Mouse (Mus musculus) ovary, postnatal 10 days (tissue): ENCODE measurements around the gene Myo9a.

Experiments used
- DNase-seq: peaks from one replicate; pipeline ENCODE4 v3.0.0; 2022; ENCODE audit warnings: low spot score

The Myo9a gene

GRCm38 (mm10) chr9:59750267-59751065 lies at the start of gene Myo9a, which contains the start of gene Senp8:
Gene Myo9a (plus strand): TSS chr9:59750896.
Gene Senp8 (minus strand): TSS chr9:59750710.
- peak; percentile 97 for DNase-seq

DNA sequence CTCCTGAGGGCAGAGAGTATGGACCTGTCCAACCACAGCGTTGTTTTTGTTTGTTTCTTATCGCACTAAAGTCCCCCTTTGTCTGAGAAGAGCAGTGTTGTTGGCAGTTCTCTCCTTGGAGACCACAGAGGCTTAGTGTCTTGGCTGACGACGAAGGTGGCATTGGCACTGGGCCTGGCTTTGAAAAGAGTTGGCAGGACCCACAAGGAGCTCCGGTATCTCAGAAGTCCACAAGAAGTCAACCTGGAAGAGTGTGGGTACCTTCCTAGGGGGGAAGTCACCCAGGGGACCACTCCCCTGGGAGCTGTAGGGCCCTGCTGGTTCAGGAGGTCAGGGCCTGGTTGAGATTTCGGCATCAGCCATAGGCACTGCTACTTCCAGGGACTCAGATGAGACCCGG lies 49.6 kb upstream of the Myo9a start:
- no peak for DNase-seq

DNA sequence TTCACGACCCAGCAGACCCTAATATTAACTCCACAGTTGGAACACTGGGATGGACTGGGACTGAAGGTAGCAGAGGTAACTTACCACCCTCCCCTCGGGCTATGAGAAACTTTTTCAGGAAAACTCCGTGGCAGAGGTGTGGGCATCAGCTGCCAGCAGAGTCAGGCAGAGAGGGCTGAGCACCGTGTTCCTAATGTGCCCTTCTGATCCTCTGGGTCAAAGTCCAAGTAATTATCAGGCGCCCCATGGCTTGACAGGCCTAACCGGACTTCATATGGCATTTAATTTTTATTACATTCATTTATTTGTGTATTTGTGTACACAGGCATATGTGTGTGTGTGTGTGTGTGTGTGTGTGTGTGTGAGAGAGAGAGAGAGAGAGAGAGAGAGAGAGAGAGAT lies 47.6 kb upstream of the Myo9a start:
- no peak for DNase-seq

GRCm38 (mm10) chr9:59706850-59707825 lies 43.6 kb upstream of the Myo9a start:
- no peak for DNase-seq

GRCm38 (mm10) chr9:59709225-59709624 lies 41.5 kb upstream of the Myo9a start:
- no peak for DNase-seq

DNA sequence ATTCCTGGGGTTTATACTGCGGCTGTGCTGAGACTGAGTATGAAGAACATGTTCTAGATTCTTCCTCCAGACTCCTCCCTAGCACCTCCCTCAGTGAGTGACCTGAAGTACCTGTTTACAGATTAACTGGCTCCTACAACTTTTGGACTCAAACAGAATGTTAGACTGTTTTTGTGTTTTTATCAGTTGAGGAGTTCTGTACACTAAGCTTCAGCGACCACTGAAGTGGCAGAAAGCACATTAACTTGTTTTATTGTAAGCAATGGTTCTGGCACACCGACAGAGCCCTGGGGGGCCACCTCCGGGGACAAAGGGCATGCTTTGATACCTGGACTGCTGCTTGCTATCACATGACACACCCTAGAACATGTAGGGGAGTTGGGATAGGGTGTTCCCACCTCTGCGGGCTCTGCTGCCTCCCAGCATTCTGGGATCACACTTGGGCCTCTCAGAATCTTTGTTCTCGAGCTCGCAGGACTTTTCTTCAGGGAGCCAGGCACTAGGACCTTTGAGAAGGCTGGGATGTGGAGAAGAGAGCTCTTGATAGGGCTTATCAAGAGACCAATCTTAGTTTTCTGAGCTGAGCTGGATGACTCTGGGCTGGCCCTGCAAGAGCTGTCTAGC lies 34.3 kb upstream of the Myo9a start:
- no peak for DNase-seq

DNA sequence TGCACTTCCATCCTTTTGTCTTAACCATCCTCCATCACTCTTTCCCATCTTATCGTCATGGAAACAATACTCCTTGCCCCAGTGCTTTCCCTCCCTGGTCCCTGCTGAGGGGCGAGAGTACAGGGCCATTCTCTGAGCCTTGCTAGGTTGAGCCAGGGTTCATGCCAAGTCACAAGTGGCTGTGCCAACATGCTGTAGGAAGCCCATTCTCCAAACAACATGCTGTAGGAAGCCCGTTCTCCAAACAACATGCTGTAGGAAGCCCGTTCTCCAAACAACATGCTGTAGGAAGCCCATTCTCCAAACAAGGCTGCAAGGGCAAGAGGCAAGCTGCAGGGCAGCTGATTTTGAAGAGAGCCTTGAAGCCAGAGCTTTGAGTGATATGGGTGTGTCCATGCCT lies 32.5 kb upstream of the Myo9a start:
- DNase-seq = no peak

DNA sequence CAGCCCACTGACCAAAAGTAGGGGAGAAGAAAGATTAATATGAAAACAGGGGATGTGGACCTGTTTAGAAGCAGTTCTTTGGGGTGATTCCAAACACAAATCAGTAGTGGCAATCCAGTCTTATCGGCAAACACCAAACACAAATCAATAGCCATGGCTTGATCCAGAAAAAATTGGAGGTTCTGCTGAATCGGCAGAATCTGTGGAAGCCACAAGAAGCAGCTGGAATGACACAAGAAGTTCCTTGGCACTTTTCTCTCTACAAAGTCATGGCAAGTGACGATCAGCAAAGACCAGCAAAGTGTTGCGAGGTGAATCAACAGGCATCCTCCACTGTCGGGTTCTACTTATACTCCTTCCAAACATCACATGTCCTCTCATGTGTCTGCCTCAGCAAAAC lies 29.6 kb upstream of the Myo9a start:
- DNase-seq = no peak

DNA sequence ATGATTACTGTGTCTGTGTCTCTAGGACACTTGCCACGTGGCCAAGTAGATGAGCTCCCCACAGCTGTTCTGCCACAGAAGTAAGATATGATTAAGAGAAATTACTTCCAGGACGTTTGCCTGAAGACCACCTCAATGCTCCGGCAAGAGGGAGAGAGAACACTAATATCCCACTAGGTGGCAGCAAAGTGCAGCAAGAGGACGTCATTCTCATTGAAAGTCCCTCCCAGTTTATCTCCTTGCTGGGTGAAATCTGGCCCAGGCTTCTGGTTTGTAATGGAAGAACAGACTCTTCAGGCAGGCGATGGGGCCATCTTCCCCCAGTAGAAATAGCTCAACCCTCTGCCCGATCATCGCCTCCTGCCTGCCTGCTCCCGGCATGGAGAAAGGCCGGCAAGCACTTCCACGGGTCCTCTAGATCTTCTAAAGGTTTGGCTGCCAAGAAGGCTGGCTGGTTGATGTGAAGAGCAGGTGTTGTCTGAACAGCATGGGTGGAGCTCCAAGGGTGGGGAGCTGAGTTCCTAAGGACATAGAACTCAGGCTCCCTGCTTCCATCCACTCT lies 27.5 kb upstream of the Myo9a start:
- DNase-seq = no peak

DNA sequence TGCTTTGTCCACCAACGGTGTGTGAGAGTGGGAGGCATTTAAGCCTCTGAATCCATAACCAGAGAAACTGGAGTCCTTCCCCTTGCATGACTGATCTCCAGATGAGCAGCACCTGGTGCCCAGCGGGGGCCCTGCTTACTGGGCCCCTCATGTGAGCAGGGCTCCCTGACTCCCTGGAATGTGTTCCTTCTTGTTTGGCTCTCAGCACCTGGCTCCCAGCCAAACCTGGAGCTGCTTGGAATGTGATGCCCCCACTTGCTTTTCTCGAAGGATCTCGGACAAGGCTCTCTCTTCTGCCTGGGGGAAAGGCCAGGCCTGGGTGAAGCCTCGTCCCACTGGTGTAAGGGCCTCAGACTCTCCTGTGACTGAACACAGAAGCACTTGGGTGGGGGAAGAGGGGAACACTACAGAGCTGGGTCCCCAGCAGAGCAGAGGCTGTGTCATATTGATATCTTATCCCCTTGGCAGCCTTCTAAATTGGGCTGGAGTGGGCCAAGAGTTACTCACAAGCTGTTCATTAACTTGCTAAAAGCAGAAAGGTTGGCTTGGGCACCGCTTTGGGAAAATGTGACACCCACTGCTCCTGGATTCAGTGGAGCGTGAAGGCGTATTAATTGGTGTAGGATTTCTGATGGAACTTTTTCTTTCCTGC lies 26.8 kb upstream of the Myo9a start:
- DNase-seq = no peak

- DNase-seq = no peak
Observed at GRCm38 (mm10) chr9:59725515-59725914, 25.2 kb upstream of the Myo9a start.

GRCm38 (mm10) chr9:59727569-59728286 lies 23.0 kb upstream of the Myo9a start:
- DNase-seq = no peak

GRCm38 (mm10) chr9:59731136-59731535 lies 19.6 kb upstream of the Myo9a start:
- no peak for DNase-seq

DNA sequence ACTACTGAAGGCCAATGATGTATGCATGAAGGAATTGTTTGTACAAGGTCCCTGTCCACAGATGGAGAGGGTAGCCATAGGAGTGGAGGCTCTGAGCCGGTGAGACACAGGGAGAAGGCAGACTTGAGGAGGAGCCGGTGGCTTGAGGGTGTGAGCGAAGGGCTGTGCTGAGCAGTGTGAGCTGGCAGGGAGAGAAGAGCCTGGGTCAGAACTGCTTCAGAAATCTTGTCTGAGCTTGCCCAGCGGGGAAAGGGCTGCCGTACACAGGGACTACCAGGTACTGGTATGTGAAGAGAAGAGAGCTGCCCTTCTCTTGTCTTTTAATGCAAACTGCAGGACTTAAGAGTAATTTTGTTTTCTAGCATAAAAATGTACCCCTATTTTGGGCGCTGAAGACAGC lies 17.6 kb upstream of the Myo9a start:
- no peak for DNase-seq

DNA sequence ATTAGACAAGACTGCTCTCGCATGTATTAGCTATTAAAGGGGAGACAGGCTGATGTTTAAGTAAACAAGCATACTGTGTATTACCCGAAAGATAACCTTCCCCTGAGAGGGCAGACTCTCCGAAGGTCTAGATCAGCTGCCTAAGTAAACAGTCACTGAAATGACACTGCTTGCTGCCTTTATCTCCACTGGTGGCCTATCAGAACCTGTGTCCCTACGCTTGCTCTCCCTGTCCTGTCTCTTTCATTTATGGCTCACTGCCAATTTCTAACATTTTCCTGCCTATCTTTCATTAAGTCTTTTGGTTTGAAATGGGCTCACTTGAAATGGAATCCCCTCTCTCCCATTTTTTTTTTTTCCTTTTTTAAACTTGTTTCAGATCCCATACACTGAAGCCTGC lies 15.3 kb upstream of the Myo9a start:
- DNase-seq = no peak

GRCm38 (mm10) chr9:59740593-59740992 lies 10.1 kb upstream of the Myo9a start:
- DNase-seq = no peak

- no peak for DNase-seq
Observed at GRCm38 (mm10) chr9:59743903-59744302, 6.8 kb upstream of the Myo9a start.

DNA sequence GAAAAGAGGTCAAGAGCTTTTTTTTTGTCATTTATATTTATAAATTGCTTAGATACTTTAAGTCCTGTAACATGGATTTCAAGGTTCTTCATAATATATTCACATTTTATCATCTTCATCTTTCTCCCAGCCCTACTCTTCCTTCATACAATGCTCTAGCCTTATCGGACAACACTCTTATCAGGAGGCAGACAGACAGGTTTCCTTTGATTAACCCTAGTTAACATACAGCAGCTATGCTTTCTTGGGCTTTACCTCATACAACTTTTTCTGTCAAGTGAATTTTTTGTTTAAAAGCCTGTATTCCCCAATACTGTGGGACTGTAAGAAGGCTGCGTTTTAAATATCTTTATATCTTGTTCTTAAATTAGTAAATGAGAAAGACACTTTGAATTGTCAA lies 2.3 kb upstream of the Myo9a start:
- DNase-seq = no peak

DNA sequence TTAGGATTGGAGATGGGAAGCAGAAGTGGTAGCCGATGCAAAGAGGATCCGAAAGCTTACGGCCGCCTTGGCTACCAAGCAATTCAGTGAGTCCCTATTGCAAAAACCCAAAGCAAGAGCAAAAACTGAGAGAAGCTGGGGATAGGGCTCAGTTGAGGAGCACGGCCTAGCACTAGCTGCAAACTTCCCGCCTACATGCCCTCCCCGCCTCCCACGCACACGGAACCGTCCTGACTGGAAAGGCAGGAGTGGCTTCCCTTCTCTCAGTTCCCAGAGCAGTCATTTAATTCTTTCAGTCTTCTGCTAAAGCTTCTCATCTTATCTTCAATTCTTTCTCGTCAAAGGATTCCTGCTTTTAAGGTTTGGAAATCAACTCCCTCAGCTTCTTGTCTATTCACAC lies 1.7 kb upstream of the Myo9a start:
- no peak for DNase-seq

DNA sequence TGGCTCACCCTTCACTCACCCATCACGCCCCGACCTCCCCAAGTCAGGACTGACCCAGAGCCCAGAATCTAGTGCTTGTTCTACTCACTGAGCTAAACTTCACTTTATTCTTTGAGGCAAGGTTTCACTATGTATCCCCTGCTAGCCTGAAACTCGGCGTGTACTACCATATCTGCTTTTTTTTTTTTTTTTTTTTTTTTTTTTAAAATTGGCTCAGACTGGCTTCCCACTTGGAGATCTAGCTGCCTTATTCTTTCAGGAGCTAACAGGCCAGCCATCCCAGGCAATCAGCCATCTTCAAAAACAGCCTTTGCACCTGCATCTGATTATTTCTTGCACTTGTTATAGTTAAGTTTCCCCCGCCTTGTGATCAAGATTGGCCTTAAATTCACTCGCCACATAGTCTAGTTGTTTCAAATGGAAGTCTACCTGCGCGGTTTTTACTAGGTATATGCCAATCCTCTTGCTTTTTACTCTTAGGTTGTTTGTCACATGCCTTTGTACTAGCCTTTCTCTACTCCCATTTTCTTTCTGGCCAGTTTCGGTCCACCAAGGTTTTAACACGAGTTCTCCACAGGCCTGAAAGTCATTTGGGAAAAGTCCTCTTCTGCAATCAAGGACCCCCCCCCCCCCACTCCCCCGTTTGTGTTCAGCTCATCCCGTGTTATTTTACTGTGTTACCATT lies 973 bp upstream of the Myo9a start:
- DNase-seq = no peak
